ENCODE assay signal across 8 mouse cellular contexts in genomic region chr3:122273407-122274240, GRCm38 (mm10). TPM values are rescaled to one million over a fixed set of nuclear protein-coding genes. Genes with fewer than 3 reads are reported as not detected.
DNase-seq lines count a peak whose midpoint lies in the region; ATAC-seq and TF ChIP-seq lines count a peak whose summit lies in the region.

No protein-coding gene starts in this region.

- peaks cover 36% of the 10 kb centered on the region for H3K36me3 ChIP-seq in kidney, embryonic 15.5 days
- no peaks in the 10 kb centered on the region for H3K36me3 ChIP-seq in hindbrain, embryonic 11.5 days (ENCODE audit: control insufficient read depth, insufficient read depth, low read length)
- H3K36me3 ChIP-seq in midbrain, embryonic 11.5 days (ENCODE audit: control insufficient read depth, insufficient read depth, low read length): peaks cover 2% of the 10 kb centered on the region

- no peaks in the 10 kb centered on the region for H3K27me3 ChIP-seq in kidney, embryonic 15.5 days
- no peaks in the 10 kb centered on the region for H3K27me3 ChIP-seq in hindbrain, embryonic 11.5 days (ENCODE audit: control insufficient read depth, insufficient read depth, low read length)
- no peaks in the 10 kb centered on the region for H3K27me3 ChIP-seq in midbrain, embryonic 11.5 days (ENCODE audit: control insufficient read depth, insufficient read depth, low read length)

- peak overlapping the region; percentile 41; the same call in 1 of the 2 replicates for H3K9ac ChIP-seq in kidney, embryonic 15.5 days
- no peak overlapping the region; the same call in 1 of the 2 replicates for H3K9ac ChIP-seq in hindbrain, embryonic 11.5 days (ENCODE audit: low read depth, low read length)
- peak overlapping the region; percentile 40; the same call in 1 of the 2 replicates for H3K9ac ChIP-seq in midbrain, embryonic 11.5 days (ENCODE audit: low read length)

- no peak for ATAC-seq in kidney, embryonic 15.5 days (replicated peaks; ENCODE audit: low FRiP score)
- no peak; the same call in 1 of the 2 replicates for ATAC-seq in hindbrain, embryonic 11.5 days (ENCODE audit: low FRiP score)
- no peak for ATAC-seq in midbrain, embryonic 11.5 days (ENCODE audit: low FRiP score)

- 11% methylated on average over 19 of the region's 20 CpGs for WGBS in kidney, embryonic 15.5 days
- WGBS in hindbrain, embryonic 11.5 days: 11% methylated on average over 19 of the region's 20 CpGs
- WGBS in midbrain, embryonic 11.5 days: 9% methylated on average over 20 of the region's 20 CpGs

- no peak for DNase-seq in kidney, adult 9 months
- DNase-seq in brain, embryonic 14.5 days (ENCODE audit: low read depth): peak; percentile 22
- DNase-seq in hindbrain, embryonic 11.5 days (ENCODE audit: low spot score): peak; percentile 31
- peak; percentile 91 for DNase-seq in midbrain, embryonic 11.5 days (ENCODE audit: low spot score, missing footprints)
- DNase-seq in urinary bladder, postnatal 36 days (ENCODE audit: low spot score in 2 of 2): no peak
- no peak for DNase-seq in right cerebral cortex, adult 18-20 months
- DNase-seq in left cerebral cortex, postnatal 36 days (ENCODE audit: low spot score in 2 of 2): no peak

- peak; percentile 50; the same call in 1 of the 2 replicates for TF ChIP-seq POLR2A in brain, embryonic 14.5 days (IDR thresholded peaks at IDR 0.05; ENCODE audit: borderline replicate concordance, extremely low read depth, insufficient read depth, insufficient read length, poor library complexity, severe bottlenecking)

- H3K9me3 ChIP-seq in kidney, embryonic 15.5 days (replicated peaks): no peaks in the 10 kb centered on the region
- no peaks in the 10 kb centered on the region for H3K9me3 ChIP-seq in hindbrain, embryonic 11.5 days (ENCODE audit: control insufficient read depth, low read length)
- H3K9me3 ChIP-seq in midbrain, embryonic 11.5 days (ENCODE audit: control insufficient read depth, low read length): no peaks in the 10 kb centered on the region

- peak; percentile 33; the same call in 1 of the 2 replicates for TF ChIP-seq CTCF in brain, embryonic 14.5 days (IDR thresholded peaks at IDR 0.05; ENCODE audit: borderline replicate concordance, extremely low read depth, insufficient read depth, insufficient read length)

- peaks cover 35% of the 10 kb centered on the region for H3K4me1 ChIP-seq in kidney, embryonic 15.5 days
- peaks cover 5% of the 10 kb centered on the region for H3K4me1 ChIP-seq in hindbrain, embryonic 11.5 days (replicated peaks; ENCODE audit: control insufficient read depth, insufficient read depth, low read length)
- H3K4me1 ChIP-seq in midbrain, embryonic 11.5 days (ENCODE audit: control insufficient read depth, insufficient read depth, low read length): peaks cover 7% of the 10 kb centered on the region

- H3K27ac ChIP-seq in kidney, embryonic 15.5 days: no peak overlapping the region
- no peak overlapping the region for H3K27ac ChIP-seq in hindbrain, embryonic 11.5 days (ENCODE audit: low read depth, low read length)
- H3K27ac ChIP-seq in midbrain, embryonic 11.5 days (ENCODE audit: low read depth, low read length): no peak overlapping the region

- H3K4me3 ChIP-seq in kidney, embryonic 15.5 days (replicated peaks): peak overlapping the region; percentile 91
- peak overlapping the region; percentile 91 for H3K4me3 ChIP-seq in hindbrain, embryonic 11.5 days (ENCODE audit: low read depth, low read length)
- peak overlapping the region; percentile 91; the same call in 1 of the 2 replicates for H3K4me3 ChIP-seq in midbrain, embryonic 11.5 days (ENCODE audit: low read depth, low read length)

- intact Hi-C loops in left cerebral cortex, postnatal 36 days (cut with DNase I): no loop called here

- H3K4me2 ChIP-seq in kidney, embryonic 15.5 days: peak overlapping the region; percentile 51
- peak overlapping the region; percentile 19 for H3K4me2 ChIP-seq in hindbrain, embryonic 11.5 days (replicated peaks; ENCODE audit: low read depth, low read length)
- peak overlapping the region; percentile 31; the same call in 1 of the 2 replicates for H3K4me2 ChIP-seq in midbrain, embryonic 11.5 days

RNA-seq across cellular contexts. Expression of gene Dnttip2, which starts 0.6 kb away (rescaled TPM):
- 73.3 and 82.0 TPM in 2 replicates for polyA plus RNA-seq in kidney, embryonic 15.5 days (2015; fragmentation: Nextera tagmentation; extraction: Ambion mirVana)
- polyA plus RNA-seq in brain, embryonic 14.5 days (2012; rRNA removed): 24.2 and 27.7 TPM in 2 replicates
- 85.0 and 92.5 TPM in 2 replicates for polyA plus RNA-seq in hindbrain, embryonic 11.5 days (2014; fragmentation: Nextera tagmentation; extraction: Ambion mirVana)
- 96.8 and 104 TPM in 2 replicates for polyA plus RNA-seq in midbrain, embryonic 11.5 days (2014; fragmentation: Nextera tagmentation; extraction: Ambion mirVana)
- 10 to 100 TPM; 22.9 to 28.7 TPM for total RNA-seq in left cerebral cortex, postnatal 36 days (2021)

RNA-seq across cellular contexts. Expression of gene Bcar3, which starts 20.3 kb away (rescaled TPM):
- polyA plus RNA-seq in kidney, embryonic 15.5 days (2015; fragmentation: Nextera tagmentation; extraction: Ambion mirVana): 13.8 and 15.5 TPM in 2 replicates
- polyA plus RNA-seq in brain, embryonic 14.5 days (2012; rRNA removed): 7.7 and 8.2 TPM in 2 replicates
- 6.7 and 8.4 TPM in 2 replicates for polyA plus RNA-seq in hindbrain, embryonic 11.5 days (2014; fragmentation: Nextera tagmentation; extraction: Ambion mirVana)
- polyA plus RNA-seq in midbrain, embryonic 11.5 days (2014; fragmentation: Nextera tagmentation; extraction: Ambion mirVana): 16.6 and 16.7 TPM in 2 replicates
- total RNA-seq in left cerebral cortex, postnatal 36 days (2021): 10 to 100 TPM; 14.5 to 17.0 TPM

RNA-seq across cellular contexts. Expression of gene Gclm, which starts 28.3 kb away (rescaled TPM):
- 91.8 and 102 TPM in 2 replicates for polyA plus RNA-seq in kidney, embryonic 15.5 days (2015; fragmentation: Nextera tagmentation; extraction: Ambion mirVana)
- polyA plus RNA-seq in brain, embryonic 14.5 days (2012; rRNA removed): 27.7 and 29.0 TPM in 2 replicates
- 52.3 and 53.6 TPM in 2 replicates for polyA plus RNA-seq in hindbrain, embryonic 11.5 days (2014; fragmentation: Nextera tagmentation; extraction: Ambion mirVana)
- polyA plus RNA-seq in midbrain, embryonic 11.5 days (2014; fragmentation: Nextera tagmentation; extraction: Ambion mirVana): 56.7 and 61.0 TPM in 2 replicates
- total RNA-seq in left cerebral cortex, postnatal 36 days (2021): 10 to 100 TPM; 68.8 to 83.6 TPM

Comparison
In these comparisons a context has a peak if more than half of its experiments do, and no peak if none do; other contexts are left out.
1. DNase-seq: peak in brain, embryonic 14.5 days (single experiment), hindbrain, embryonic 11.5 days (single experiment) and midbrain, embryonic 11.5 days (single experiment); none in kidney, adult 9 months (single experiment), urinary bladder, postnatal 36 days (0 of 2), right cerebral cortex, adult 18-20 months (single experiment) and left cerebral cortex, postnatal 36 days (0 of 2).
2. Peak in every context shown above with its lines, with median percentiles within 50 percentile points of each other: H3K4me2 ChIP-seq and H3K4me3 ChIP-seq.